ENCODE assay signal across 35 mouse cellular contexts in the genomic region with DNA sequence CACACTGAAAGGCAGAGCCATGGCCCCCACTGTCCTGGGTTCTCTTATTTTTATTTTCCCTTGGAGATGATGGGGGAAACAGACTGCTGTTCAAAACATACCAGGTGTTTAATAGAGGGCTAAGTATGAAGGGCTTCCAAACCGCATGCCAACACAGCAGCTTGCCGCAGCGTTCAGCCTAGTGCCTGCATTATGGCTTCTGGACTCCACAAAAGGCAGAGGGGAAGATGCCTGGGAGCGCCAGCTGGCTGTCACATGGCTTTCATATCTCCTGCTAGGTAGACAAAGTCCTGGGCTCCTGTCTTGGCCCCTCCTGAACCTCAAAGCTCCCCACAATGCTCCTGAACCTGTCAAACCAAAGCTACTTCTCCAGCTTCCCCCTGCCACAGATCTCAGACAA.
"Had no signal": no experiment of that assay in that cellular context is flagged by ENCODE, and none has a peak within 500 bp of the region (broad histone marks: within the 10 kb centered on the region; RNA-seq: fewer than 3 reads in every experiment).

No protein-coding gene starts in this region.

- DNase-seq: heart, postnatal 10 days; heart, postnatal 14 days; heart, postnatal 36 days; heart, postnatal 4 days; kidney, adult 11 months; kidney, adult 18-20 months; kidney, adult 2 months; kidney, adult 8-10 months; kidney, adult 9 months; kidney, postnatal 10 days; kidney, postnatal 14 days; kidney, postnatal 25 days; kidney, postnatal 36 days; kidney, postnatal 4 days; layer of hippocampus, adult 9-11 months; layer of hippocampus, postnatal 36 days had no signal

- H3K36me3 ChIP-seq: heart, embryonic 10.5 days; heart, embryonic 12.5 days; heart, embryonic 13.5 days; heart, embryonic 15.5 days; hindbrain, embryonic 10.5 days; hindbrain, embryonic 12.5 days; hindbrain, embryonic 13.5 days; hindbrain, embryonic 15.5 days; intestine, embryonic 15.5 days; kidney, embryonic 15.5 days had no signal

- H3K9ac ChIP-seq: heart, embryonic 12.5 days; heart, embryonic 13.5 days; heart, embryonic 15.5 days; hindbrain, embryonic 12.5 days; hindbrain, embryonic 13.5 days; hindbrain, embryonic 14.5 days; hindbrain, embryonic 15.5 days; intestine, embryonic 15.5 days; kidney, embryonic 15.5 days had no signal

- ATAC-seq: hindbrain, embryonic 16.5 days; hindbrain, postnatal 0 days; inflammation-experienced regulatory T-cells, adult 6 months; intestine, embryonic 15.5 days; intestine, embryonic 16.5 days; intestine, postnatal 0 days had no signal

- H3K4me1 ChIP-seq: hindbrain, embryonic 12.5 days; intestine, embryonic 15.5 days; kidney, embryonic 15.5 days had no signal

- H3K4me3 ChIP-seq: heart, embryonic 10.5 days; heart, embryonic 12.5 days; heart, embryonic 13.5 days; heart, embryonic 15.5 days; hindbrain, embryonic 10.5 days; hindbrain, embryonic 12.5 days; hindbrain, embryonic 13.5 days; hindbrain, embryonic 15.5 days; intestine, embryonic 15.5 days; kidney, embryonic 15.5 days; left cerebral cortex, adult 2 months had no signal

- H3K9me3 ChIP-seq: heart, embryonic 10.5 days; heart, embryonic 12.5 days; heart, embryonic 13.5 days; heart, embryonic 15.5 days; hindbrain, embryonic 10.5 days; hindbrain, embryonic 12.5 days; hindbrain, embryonic 13.5 days; hindbrain, embryonic 15.5 days; intestine, embryonic 15.5 days; kidney, embryonic 15.5 days had no signal

- H3K27ac ChIP-seq: heart, embryonic 10.5 days; heart, embryonic 13.5 days; heart, embryonic 15.5 days; hindbrain, embryonic 10.5 days; hindbrain, embryonic 12.5 days; hindbrain, embryonic 13.5 days; hindbrain, embryonic 14.5 days; hindbrain, embryonic 15.5 days; hindbrain, postnatal 0 days; intestine, embryonic 15.5 days; kidney, embryonic 15.5 days; kidney, postnatal 0 days; left cerebral cortex, adult 2 months had no signal

- H3K4me2 ChIP-seq: heart, embryonic 11.5 days; heart, embryonic 12.5 days; heart, embryonic 13.5 days; heart, embryonic 15.5 days; hindbrain, embryonic 12.5 days; hindbrain, embryonic 13.5 days; hindbrain, embryonic 14.5 days; hindbrain, embryonic 15.5 days; intestine, embryonic 15.5 days; kidney, embryonic 15.5 days had no signal

- H3K27me3 ChIP-seq: heart, embryonic 12.5 days; heart, embryonic 13.5 days; heart, embryonic 15.5 days; hindbrain, embryonic 12.5 days; hindbrain, embryonic 13.5 days; hindbrain, embryonic 15.5 days; intestine, embryonic 15.5 days; kidney, embryonic 15.5 days had no signal
